Mouse (Mus musculus) gastrocnemius, adult 8-10 months (tissue): ENCODE results near the gene Lix1. TPM values are rescaled to one million over a fixed set of nuclear protein-coding genes. Genes with fewer than 3 reads are reported as not detected.
A peak's percentile ranks its signal among the peaks of the same experiment; 100 is the strongest.

Experiments
- DNase-seq, 2 experiments: peaks; one replicate each; pipeline ENCODE4 v3.0.0; 2022; ENCODE audit warnings: low spot score in 2 of 2
- total RNA-seq, 4 experiments: library from RNA; stranded (reverse); gene quantifications; 2 replicates each; pipeline ENCODE4 v1.2.4; 2022

The Lix1 gene
- total RNA-seq, 4 experiments from 2014 or later: 0.21 to 0.63 (median 0.51) TPM

- no peak for DNase-seq
Measured at GRCm38 (mm10) chr17:17412176-17412575, 9.7 kb downstream of the Lix1 start.

GRCm38 (mm10) chr17:17414206-17414605 is 11.7 kb downstream of the Lix1 start:
- no peak for DNase-seq

- DNase-seq: no peak
Measured at GRCm38 (mm10) chr17:17424609-17425307, 22.3 kb downstream of the Lix1 start.

- no peak for DNase-seq
Measured at GRCm38 (mm10) chr17:17425308-17425813, 22.9 kb downstream of the Lix1 start.

- no peak for DNase-seq
Measured at GRCm38 (mm10) chr17:17425906-17426305, 23.4 kb downstream of the Lix1 start.

- DNase-seq: no peak
Measured at GRCm38 (mm10) chr17:17428888-17429287, 26.4 kb downstream of the Lix1 start.

- no peak for DNase-seq
Measured at GRCm38 (mm10) chr17:17433679-17434078, 31.2 kb downstream of the Lix1 start.

GRCm38 (mm10) chr17:17438576-17439191 is 36.2 kb downstream of the Lix1 start:
- no peak for DNase-seq

- DNase-seq: no peak
Measured at GRCm38 (mm10) chr17:17441876-17442498, 39.5 kb downstream of the Lix1 start.

- DNase-seq: no peak
Measured at GRCm38 (mm10) chr17:17444297-17444886, 41.9 kb downstream of the Lix1 start.

- no peak for DNase-seq
Measured at GRCm38 (mm10) chr17:17446683-17447082, 44.2 kb downstream of the Lix1 start.

GRCm38 (mm10) chr17:17447821-17448220 is 45.3 kb downstream of the Lix1 start:
- DNase-seq: no peak

GRCm38 (mm10) chr17:17448737-17449440 is 46.4 kb downstream of the Lix1 start:
- DNase-seq: peak; percentile 15 to 16

- no peak for DNase-seq
Measured at GRCm38 (mm10) chr17:17449441-17449770, 46.9 kb downstream of the Lix1 start.

- DNase-seq: no peak
Measured at GRCm38 (mm10) chr17:17451102-17451501, 48.6 kb downstream of the Lix1 start.

- no peak for DNase-seq
Measured at GRCm38 (mm10) chr17:17452617-17453016, 50.1 kb downstream of the Lix1 start.

- no peak for DNase-seq
Measured at GRCm38 (mm10) chr17:17454573-17454972, 52.1 kb downstream of the Lix1 start.

GRCm38 (mm10) chr17:17485789-17486188 is 83.3 kb downstream of the Lix1 start:
- DNase-seq: no peak

- no peak for DNase-seq
Measured at GRCm38 (mm10) chr17:17490820-17491621, 88.5 kb downstream of the Lix1 start.

- DNase-seq: no peak
Measured at GRCm38 (mm10) chr17:17491622-17492001, 89.1 kb downstream of the Lix1 start.

GRCm38 (mm10) chr17:17492116-17492515 is 89.6 kb downstream of the Lix1 start:
- DNase-seq: no peak
